Mouse (Mus musculus): ENCODE measurements around the gene Lrrc4.

Lrrc4 gene

GRCm38 (mm10) chr6:28615408-28615807, 216.1 kb downstream of the Lrrc4 start:
- no peak for DNase-seq (ENCODE audit: low spot score in 2 of 2)

- DNase-seq (ENCODE audit: low spot score in 2 of 2) = no peak
Observed at GRCm38 (mm10) chr6:28614856-28615255, 216.7 kb downstream of the Lrrc4 start.

- no peak for DNase-seq (ENCODE audit: low spot score in 2 of 2)
Observed at GRCm38 (mm10) chr6:28613441-28613840, 218.1 kb downstream of the Lrrc4 start.
